Mouse (Mus musculus): Measurements from ENCODE around the gene Hist1h2ae.
"Not testable (repeated sequence)": the region's sequence is repeated elsewhere in the genome, so short reads cannot be mapped to it uniquely, and the experiment has no call there.

Hist1h2ae gene

DNA sequence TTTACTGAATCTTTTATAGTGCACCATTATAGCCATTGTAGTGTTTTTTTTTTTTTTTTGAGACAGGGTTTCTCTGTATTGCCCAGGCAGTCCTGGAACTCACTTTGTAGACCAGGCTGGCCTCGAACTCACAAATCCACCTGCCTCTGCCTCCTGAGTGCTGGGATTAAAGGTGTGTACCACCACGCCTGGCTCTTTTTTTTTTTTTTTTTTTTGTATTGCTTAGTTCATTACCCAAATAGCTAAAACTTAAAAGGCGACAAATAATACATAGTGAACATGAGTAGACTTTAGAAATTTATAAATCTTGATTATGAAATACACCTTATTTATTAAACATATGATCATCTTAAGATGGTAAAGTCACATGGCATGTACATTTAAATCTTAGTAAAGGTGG lies 29.5 kb downstream of the Hist1h2ae start:
- no peak for DNase-seq (ENCODE audit: low spot score in 2 of 2)

DNA sequence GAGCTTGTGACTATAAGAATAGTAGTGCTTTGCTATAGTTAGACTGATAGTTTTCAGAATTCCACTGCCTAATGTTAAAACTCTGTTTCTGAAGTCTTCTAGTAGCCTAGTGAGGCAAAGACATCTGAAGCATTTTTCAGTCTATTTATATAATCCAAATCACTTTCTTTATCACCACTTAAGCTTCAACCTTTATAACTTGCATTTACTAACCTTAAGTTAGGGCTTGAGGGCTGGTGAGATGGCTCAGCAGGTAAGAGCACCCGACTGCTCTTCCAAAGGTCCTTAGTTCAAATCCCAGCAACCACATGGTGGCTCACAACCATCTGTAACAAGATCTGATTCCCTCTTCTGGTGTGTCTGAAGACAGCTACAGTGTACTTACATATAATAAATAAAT lies 31.2 kb downstream of the Hist1h2ae start:
- not testable (repeated sequence) for DNase-seq (ENCODE audit: low spot score in 2 of 2)

DNA sequence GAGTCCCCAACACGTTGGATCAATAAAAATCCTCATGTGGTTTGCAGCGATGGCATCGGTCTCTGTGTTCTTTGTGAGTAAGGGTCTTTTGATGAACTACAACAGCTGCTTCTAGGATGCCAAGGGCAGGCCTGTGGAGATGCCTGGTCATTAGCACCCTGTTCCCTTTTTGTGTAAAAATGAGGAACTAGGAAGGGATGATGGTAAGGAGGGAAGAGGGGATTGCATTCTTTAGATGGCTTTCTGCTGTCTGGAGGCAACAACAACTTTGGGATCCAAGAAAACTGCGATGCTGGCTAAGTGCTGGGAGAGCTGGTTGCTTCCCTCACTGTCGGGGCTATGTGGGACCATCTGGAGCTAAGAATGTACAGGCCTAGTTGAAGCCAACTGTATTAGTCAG lies 32.8 kb downstream of the Hist1h2ae start:
- no peak for DNase-seq (ENCODE audit: low spot score in 2 of 2)

DNA sequence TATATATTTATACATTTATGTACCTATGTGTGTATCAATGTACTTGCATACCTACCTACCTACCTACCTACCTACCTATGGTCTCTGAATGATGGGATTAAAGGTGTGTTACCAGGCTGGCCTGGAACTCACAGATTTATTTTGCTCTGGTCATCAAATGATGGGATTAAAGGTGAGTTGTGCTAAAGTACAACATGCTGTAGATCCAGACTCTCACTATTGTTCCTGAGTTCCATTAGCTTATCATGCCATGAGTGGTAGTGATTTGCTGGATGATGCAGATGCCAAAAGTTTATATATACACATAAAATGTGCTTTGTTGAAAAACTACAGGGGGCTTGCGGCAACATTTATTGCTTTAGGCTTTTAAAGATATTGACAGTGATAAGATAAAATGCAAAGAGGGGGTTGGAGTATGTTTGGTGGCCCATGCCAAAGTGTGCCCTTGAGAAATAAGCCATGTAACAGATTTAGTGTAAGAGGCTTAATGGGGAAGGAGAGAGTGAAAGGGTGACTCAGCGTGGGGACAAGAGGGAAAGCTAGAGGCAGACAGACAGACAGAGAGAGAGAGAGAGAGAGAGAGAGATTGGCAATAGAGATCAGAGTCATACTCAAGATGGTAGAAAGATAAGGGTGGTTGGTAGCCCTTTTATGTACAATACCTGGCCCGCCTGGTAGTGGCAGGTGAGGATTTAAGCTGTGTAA lies 33.9 kb downstream of the Hist1h2ae start:
- no peak for DNase-seq (ENCODE audit: low spot score in 2 of 2)

DNA sequence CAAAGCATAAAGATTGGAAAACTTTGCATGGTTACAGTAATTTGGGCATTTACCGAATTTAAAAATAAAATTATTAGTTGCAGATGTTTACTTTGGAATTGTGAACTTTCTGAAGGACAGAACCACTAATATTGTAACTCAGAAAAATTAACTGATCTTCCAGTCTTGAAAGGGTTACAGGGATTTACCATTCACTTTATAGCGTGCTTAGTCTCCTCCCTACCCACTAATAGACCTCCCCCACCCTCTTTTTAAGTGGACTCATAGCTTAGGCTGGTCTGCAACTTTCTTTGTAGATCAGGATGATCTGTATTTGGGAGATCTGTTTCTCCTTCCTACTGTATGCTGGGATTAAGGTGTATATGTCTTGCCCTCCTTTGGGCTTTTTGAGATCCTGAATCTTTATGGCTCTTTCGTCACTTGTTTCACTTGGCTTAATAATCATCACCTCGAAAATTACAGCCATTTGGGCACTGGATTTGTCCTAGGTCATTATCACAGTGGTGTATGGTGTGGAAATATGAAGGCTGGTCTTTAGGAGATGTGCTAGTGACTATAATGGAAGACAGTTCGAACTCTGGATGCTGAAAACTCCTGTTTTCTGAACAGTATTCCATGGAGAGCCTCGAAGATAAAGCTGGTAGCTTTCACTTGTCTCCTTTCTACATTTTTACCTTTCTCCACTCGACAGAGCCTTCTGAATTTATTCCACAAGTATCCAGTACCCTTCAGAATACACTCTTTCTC lies 34.8 kb downstream of the Hist1h2ae start:
- no peak for DNase-seq (ENCODE audit: low spot score in 2 of 2)

- peak; percentile 72 to 84 for DNase-seq (ENCODE audit: low spot score in 2 of 2)
Observed at GRCm38 (mm10) chr13:23535137-23536075, 35.6 kb downstream of the Hist1h2ae start, which contains the start of gene Hist1h3g. Gene Hist1h3g (plus strand): TSS chr13:23535422.

- DNase-seq (ENCODE audit: low spot score in 2 of 2), result no peak
Observed at GRCm38 (mm10) chr13:23534368-23535131, 36.5 kb downstream of the Hist1h2ae start.

- peak in 1 of 2 experiments; percentile 59 for DNase-seq (ENCODE audit: low spot score in 2 of 2)
Observed at GRCm38 (mm10) chr13:23533560-23534367, 37.3 kb downstream of the Hist1h2ae start, which contains the start of gene Hist1h2af. Gene Hist1h2af (plus strand): TSS chr13:23533906.

- DNase-seq (ENCODE audit: low spot score in 2 of 2), result no peak
Observed at GRCm38 (mm10) chr13:23532262-23533075, 38.6 kb downstream of the Hist1h2ae start.

DNA sequence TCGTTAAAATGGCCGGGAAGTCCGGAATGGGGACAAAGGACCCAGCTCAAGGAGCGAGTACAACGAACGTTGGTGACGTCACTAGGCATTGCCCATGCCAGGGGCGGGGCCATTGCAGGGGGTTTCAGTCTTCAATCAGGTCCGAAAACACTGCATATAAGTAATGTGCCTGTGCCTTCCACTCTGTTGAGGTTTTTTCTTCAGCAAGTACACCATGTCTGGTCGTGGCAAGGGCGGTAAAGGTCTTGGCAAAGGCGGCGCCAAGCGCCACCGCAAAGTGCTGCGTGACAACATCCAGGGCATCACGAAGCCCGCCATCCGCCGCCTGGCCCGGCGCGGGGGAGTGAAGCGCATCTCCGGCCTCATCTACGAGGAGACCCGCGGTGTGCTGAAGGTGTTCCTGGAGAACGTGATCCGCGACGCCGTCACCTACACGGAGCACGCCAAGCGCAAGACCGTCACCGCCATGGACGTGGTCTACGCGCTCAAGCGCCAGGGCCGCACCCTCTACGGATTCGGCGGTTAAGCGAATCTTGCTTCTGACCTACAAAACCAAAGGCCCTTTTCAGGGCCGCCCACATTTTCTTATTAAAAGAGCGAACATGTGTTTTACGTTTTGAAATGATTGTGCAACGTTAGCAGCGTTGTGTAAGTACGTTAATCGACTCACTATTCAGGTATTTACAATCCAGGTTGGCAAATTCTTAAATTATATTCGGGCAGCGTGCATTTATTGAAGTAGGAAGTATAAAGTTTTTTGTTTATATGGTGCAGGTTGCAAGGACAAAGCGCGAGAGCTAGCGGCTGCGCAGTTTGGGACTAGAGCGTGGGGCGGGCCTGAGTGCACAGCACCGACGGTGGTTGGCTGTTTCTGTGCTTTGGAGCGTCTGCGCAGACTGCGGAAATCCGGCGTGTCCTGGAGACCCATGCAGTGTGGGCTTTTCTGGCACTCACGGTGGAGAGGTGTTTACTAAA lies 39.8 kb downstream of the Hist1h2ae start, which contains the start of gene Hist1h4h:
Gene Hist1h4h, plus strand, starts transcription at position 150 of the 975 bp plus-strand sequence.
- DNase-seq (ENCODE audit: low spot score in 2 of 2), result peak; percentile 87 to 96

GRCm38 (mm10) chr13:23530181-23530900 lies 40.7 kb downstream of the Hist1h2ae start:
- peak in 1 of 2 experiments; percentile 60 for DNase-seq (ENCODE audit: low spot score in 2 of 2)

- DNase-seq (ENCODE audit: low spot score in 2 of 2), result no peak
Observed at GRCm38 (mm10) chr13:23529480-23530165, 41.4 kb downstream of the Hist1h2ae start.

DNA sequence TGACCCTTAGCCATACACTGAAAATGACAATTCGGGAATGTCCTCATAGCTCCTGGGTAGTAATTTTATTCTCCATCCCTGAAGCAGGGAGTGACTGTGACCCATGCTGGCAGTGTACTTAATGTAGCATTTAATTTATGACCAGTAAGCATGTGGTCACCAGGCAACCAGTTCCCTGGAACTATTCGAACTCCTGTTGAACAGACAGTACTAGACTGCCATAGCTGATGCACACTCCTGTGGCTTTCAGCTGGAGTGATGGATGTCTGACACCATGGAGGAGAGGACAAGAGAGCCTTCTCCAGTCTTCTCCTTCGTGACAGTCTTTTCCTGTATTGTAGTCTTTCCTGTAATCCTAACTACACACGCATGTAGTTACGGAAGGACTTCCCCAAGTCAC lies 42.0 kb downstream of the Hist1h2ae start:
- DNase-seq (ENCODE audit: low spot score in 2 of 2), result no peak

GRCm38 (mm10) chr13:23526312-23526711 lies 44.7 kb downstream of the Hist1h2ae start:
- peak; percentile 89 to 96 for DNase-seq (ENCODE audit: low spot score in 2 of 2)

- no peak for DNase-seq (ENCODE audit: low spot score in 2 of 2)
Observed at GRCm38 (mm10) chr13:23525901-23526300, 45.1 kb downstream of the Hist1h2ae start.

DNA sequence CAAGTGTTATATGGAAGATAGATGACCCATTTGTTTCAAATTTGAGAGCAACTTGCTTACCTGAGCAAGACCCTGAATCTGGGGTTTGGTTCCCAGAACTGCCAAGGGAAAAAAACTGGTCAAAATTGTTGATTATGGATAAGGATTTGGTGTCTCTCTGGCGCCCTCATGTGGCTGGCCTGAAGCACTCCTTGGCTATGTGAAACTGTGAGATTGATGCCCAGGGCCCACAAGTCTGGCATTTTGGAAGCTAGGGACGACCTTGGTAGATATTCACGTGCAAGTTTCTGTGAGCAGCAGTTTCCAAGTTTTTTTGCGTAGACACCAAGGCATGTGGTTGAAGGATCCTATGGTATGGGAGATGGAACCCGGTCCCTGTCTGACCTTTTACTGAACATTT lies 46.4 kb downstream of the Hist1h2ae start:
- peak; percentile 72 to 75 for DNase-seq (ENCODE audit: low spot score in 2 of 2)

GRCm38 (mm10) chr13:23523976-23524375 lies 47.0 kb downstream of the Hist1h2ae start:
- no peak for DNase-seq (ENCODE audit: low spot score in 2 of 2)
